In the genomic region with DNA sequence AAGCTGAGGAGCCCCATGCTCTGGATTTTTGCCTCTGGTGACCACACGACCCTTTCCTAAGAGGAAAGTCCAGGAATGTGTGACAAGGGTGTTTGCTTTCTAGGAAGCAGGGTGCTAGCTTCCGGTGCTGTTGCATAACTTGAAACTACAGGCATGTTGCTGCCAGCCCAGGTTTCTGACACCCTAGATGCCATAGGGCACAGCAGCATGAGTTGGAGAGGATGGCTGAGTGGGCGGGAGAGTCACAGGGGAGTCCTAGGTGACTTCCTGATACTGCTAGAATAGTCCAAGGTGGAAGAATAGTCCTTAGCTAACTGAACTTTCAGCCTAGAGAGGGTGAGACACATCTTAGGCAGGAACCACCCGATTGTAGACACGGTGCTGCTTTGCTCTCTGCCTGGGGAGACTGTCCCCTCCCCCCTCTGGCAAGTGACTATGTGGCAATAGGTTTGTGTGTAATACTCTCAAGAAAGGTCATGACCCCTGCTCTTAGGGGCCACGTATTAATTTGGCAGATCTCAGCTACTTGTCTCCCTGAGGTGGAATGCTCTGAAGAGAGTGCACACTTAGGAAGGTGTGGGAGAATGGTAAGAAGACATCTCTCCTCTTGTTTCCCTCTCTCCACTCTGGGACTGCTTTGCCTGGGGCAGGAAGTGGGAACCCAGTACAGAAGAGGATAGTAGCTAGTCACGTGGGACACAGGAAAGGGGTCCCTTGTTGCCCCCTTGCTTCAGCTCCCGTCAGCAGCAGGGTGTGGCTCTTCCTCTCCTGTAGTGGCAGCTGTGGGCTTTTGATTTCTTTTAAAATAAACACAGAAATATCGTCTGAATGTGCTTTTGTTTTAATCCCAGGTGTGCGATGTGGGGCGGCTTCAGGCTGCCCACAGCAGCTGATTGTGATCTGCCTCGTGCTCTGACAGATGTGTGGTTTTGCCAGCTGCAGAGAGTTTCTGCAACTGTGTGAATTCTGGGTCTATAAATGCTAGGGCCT, we compare ENCODE assay signal across 12 mouse cellular contexts. TPM values are rescaled to one million over a fixed set of nuclear protein-coding genes. Genes with fewer than 3 reads are reported as not detected.
DNase-seq lines count a peak whose midpoint lies in the region; ATAC-seq lines count a peak whose summit lies in the region.
"Had no signal": no experiment of that assay in that cellular context is flagged by ENCODE, and none has a peak within 500 bp of the region (broad histone marks: within the 10 kb centered on the region; RNA-seq: fewer than 3 reads in every experiment).

No protein-coding gene starts in this region.

- DNase-seq in adrenal gland, postnatal 14 days = peak; percentile 46
- no peak for DNase-seq in adrenal gland, adult 18-20 months (ENCODE audit: low spot score in 2 of 2)
- peak; percentile 66 to 68 for DNase-seq in CD8-positive naive resting alpha-beta T cell, adult 2 months (ENCODE audit: low read depth in 2 of 2, low spot score in 2 of 2)
- DNase-seq in lung, adult 18-20 months = peak; percentile 67 to 78
- no peak for DNase-seq in hindbrain, embryonic 10.5 days (ENCODE audit: low spot score)
- DNase-seq in gastrocnemius, postnatal 4 days (ENCODE audit: low spot score in 2 of 2) = no peak
- DNase-seq in midbrain, embryonic 10.5 days (ENCODE audit: low spot score) = no peak
- DNase-seq: heart, postnatal 14 days had no signal

- peaks cover 50% of the 10 kb centered on the region for H3K4me1 ChIP-seq in hindbrain, embryonic 10.5 days (replicated peaks)
- peaks cover 30% of the 10 kb centered on the region for H3K4me1 ChIP-seq in midbrain, embryonic 10.5 days

- peak; percentile 23; the same call in 1 of the 2 replicates for ATAC-seq in neutrophil, adult 5-6 weeks (ENCODE audit: extremely low read depth, insufficient number of reproducible peaks, low FRiP score, poor library complexity, severe bottlenecking)
- ATAC-seq: forebrain, embryonic 15.5 days had no signal

- peaks cover 35% of the 10 kb centered on the region for H3K36me3 ChIP-seq in hindbrain, embryonic 10.5 days
- peaks cover 29% of the 10 kb centered on the region for H3K36me3 ChIP-seq in midbrain, embryonic 10.5 days

- no peak overlapping the region for H3K27ac ChIP-seq in hindbrain, embryonic 10.5 days
- no peak overlapping the region for H3K27ac ChIP-seq in midbrain, embryonic 10.5 days (replicated peaks)
- H3K27ac ChIP-seq: forebrain, embryonic 15.5 days; midbrain, embryonic 12.5 days had no signal

- 70% methylated on average over 12 of the region's 12 CpGs for whole genome bisulfite sequencing in hindbrain, embryonic 10.5 days
- whole genome bisulfite sequencing in midbrain, embryonic 10.5 days = 72% methylated on average over 12 of the region's 12 CpGs

- no peak overlapping the region for H3K4me3 ChIP-seq in hindbrain, embryonic 10.5 days
- H3K4me3 ChIP-seq in midbrain, embryonic 10.5 days = no peak overlapping the region
- H3K4me3 ChIP-seq: forebrain, embryonic 15.5 days; midbrain, embryonic 12.5 days had no signal

- H3K27me3 ChIP-seq in hindbrain, embryonic 10.5 days (ENCODE audit: insufficient read depth, poor library complexity, severe bottlenecking) = peaks cover 48% of the 10 kb centered on the region
- peaks cover 45% of the 10 kb centered on the region for H3K27me3 ChIP-seq in midbrain, embryonic 10.5 days (ENCODE audit: low read depth, poor library complexity, severe bottlenecking)

- no peaks in the 10 kb centered on the region for H3K9me3 ChIP-seq in hindbrain, embryonic 10.5 days
- no peaks in the 10 kb centered on the region for H3K9me3 ChIP-seq in midbrain, embryonic 10.5 days (replicated peaks)
- H3K9me3 ChIP-seq: forebrain, embryonic 15.5 days; midbrain, embryonic 12.5 days had no signal

RNA-seq across cellular contexts. Expression of gene Snai3, which starts 3.4 kb away (rescaled TPM):
- total RNA-seq in adrenal gland, postnatal 14 days (2021) = 0.45 TPM in 1 of 2 replicates, not detected in the other
- not detected for total RNA-seq in adrenal gland, adult 18-20 months (2021)
- 0.47 and 1.5 TPM in 2 replicates for total RNA-seq in neutrophil, adult 5-6 weeks (2017)
- 0.16 TPM in 1 of 2 replicates, not detected in the other for polyA plus RNA-seq in hindbrain, embryonic 10.5 days (2016; fragmentation: Nextera tagmentation; extraction: Ambion mirVana)
- 1 to 10 TPM; 4.9 to 7.7 TPM for total RNA-seq in gastrocnemius, postnatal 4 days (2021)
- 0.07 TPM in 1 of 2 replicates, not detected in the other for polyA plus RNA-seq in midbrain, embryonic 10.5 days (2016; fragmentation: Nextera tagmentation; extraction: Ambion mirVana)
- total RNA-seq: layer of hippocampus, postnatal 25 days had no signal
- polyA plus RNA-seq: forebrain, embryonic 15.5 days; midbrain, embryonic 12.5 days had no signal

RNA-seq across cellular contexts. Expression of gene Rnf166, which starts 11.9 kb away (rescaled TPM):
- 37.9 and 38.5 TPM in 2 replicates for total RNA-seq in adrenal gland, postnatal 14 days (2021)
- 10 to 100 TPM; 39.1 to 66.6 TPM for total RNA-seq in adrenal gland, adult 18-20 months (2021)
- 42.0 and 46.2 TPM in 2 replicates for total RNA-seq in neutrophil, adult 5-6 weeks (2017)
- 31.8 and 33.6 TPM in 2 replicates for polyA plus RNA-seq in hindbrain, embryonic 10.5 days (2016; fragmentation: Nextera tagmentation; extraction: Ambion mirVana)
- total RNA-seq in gastrocnemius, postnatal 4 days (2021) = 10 to 100 TPM; 36.9 to 40.1 TPM
- 31.7 and 35.6 TPM in 2 replicates for polyA plus RNA-seq in midbrain, embryonic 10.5 days (2016; fragmentation: Nextera tagmentation; extraction: Ambion mirVana)

RNA-seq across cellular contexts. Expression of gene Ctu2, which starts 12.0 kb away (rescaled TPM):
- total RNA-seq in adrenal gland, postnatal 14 days (2021) = 21.3 and 23.0 TPM in 2 replicates
- total RNA-seq in adrenal gland, adult 18-20 months (2021) = 10 to 100 TPM; 20.8 to 24.2 TPM
- total RNA-seq in neutrophil, adult 5-6 weeks (2017) = 24.1 and 25.2 TPM in 2 replicates
- 74.1 and 74.7 TPM in 2 replicates for polyA plus RNA-seq in hindbrain, embryonic 10.5 days (2016; fragmentation: Nextera tagmentation; extraction: Ambion mirVana)
- total RNA-seq in gastrocnemius, postnatal 4 days (2021) = 10 to 100 TPM; 18.3 to 18.9 TPM
- 71.5 and 72.6 TPM in 2 replicates for polyA plus RNA-seq in midbrain, embryonic 10.5 days (2016; fragmentation: Nextera tagmentation; extraction: Ambion mirVana)

RNA-seq across cellular contexts. Expression of gene Mvd, which starts 20.7 kb away (rescaled TPM):
- total RNA-seq in adrenal gland, postnatal 14 days (2021) = 10.6 and 13.3 TPM in 2 replicates
- 10 to 100 TPM; 20.1 to 20.3 TPM for total RNA-seq in adrenal gland, adult 18-20 months (2021)
- 4.8 TPM in 2 replicates for total RNA-seq in neutrophil, adult 5-6 weeks (2017)
- polyA plus RNA-seq in hindbrain, embryonic 10.5 days (2016; fragmentation: Nextera tagmentation; extraction: Ambion mirVana) = 61.8 and 65.1 TPM in 2 replicates
- total RNA-seq in gastrocnemius, postnatal 4 days (2021) = 10 to 100 TPM; 14.7 to 18.4 TPM
- 60.3 and 60.7 TPM in 2 replicates for polyA plus RNA-seq in midbrain, embryonic 10.5 days (2016; fragmentation: Nextera tagmentation; extraction: Ambion mirVana)

RNA-seq across cellular contexts. Expression of gene Cyba, which starts 31.2 kb away (rescaled TPM):
- total RNA-seq in adrenal gland, postnatal 14 days (2021) = 25.5 and 47.7 TPM in 2 replicates
- total RNA-seq in adrenal gland, adult 18-20 months (2021) = 10 to 100 TPM; 29.0 to 53.7 TPM
- 285 and 300 TPM in 2 replicates for total RNA-seq in neutrophil, adult 5-6 weeks (2017)
- 75.4 and 76.6 TPM in 2 replicates for polyA plus RNA-seq in hindbrain, embryonic 10.5 days (2016; fragmentation: Nextera tagmentation; extraction: Ambion mirVana)
- 10 to 100 TPM; 51.7 to 64.2 TPM for total RNA-seq in gastrocnemius, postnatal 4 days (2021)
- 75.8 and 80.9 TPM in 2 replicates for polyA plus RNA-seq in midbrain, embryonic 10.5 days (2016; fragmentation: Nextera tagmentation; extraction: Ambion mirVana)

Comparison
In these comparisons a context has a peak if more than half of its experiments do, and no peak if none do; other contexts are left out.
1. DNase-seq: peak in adrenal gland, postnatal 14 days (single experiment), CD8-positive naive resting alpha-beta T cell, adult 2 months (2 of 2) and lung, adult 18-20 months (2 of 2); none in adrenal gland, adult 18-20 months (0 of 2), hindbrain, embryonic 10.5 days (single experiment), gastrocnemius, postnatal 4 days (0 of 2) and midbrain, embryonic 10.5 days (single experiment).